Mouse (Mus musculus) yolk sac, embryonic 10.5 days (tissue): ENCODE results near the gene Lama4.
A peak's percentile ranks its signal among the peaks of the same experiment; 100 is the strongest.

ENCODE experiments used
- DNase-seq: peaks from one replicate; pipeline ENCODE4 v3.0.0-alpha.2; 2017; ENCODE audit warnings: low spot score

The Lama4 gene

GRCm38 (mm10) chr10:38994719-38995450, 29.6 kb downstream of the Lama4 start:
- no peak for DNase-seq

GRCm38 (mm10) chr10:38995896-38996295, 30.6 kb downstream of the Lama4 start:
- no peak for DNase-seq

GRCm38 (mm10) chr10:39000951-39001350, 35.6 kb downstream of the Lama4 start:
- DNase-seq, result peak; percentile 20

- DNase-seq, result no peak
Observed at GRCm38 (mm10) chr10:39002521-39002920, 37.2 kb downstream of the Lama4 start.

GRCm38 (mm10) chr10:39003520-39003919, 38.2 kb downstream of the Lama4 start:
- DNase-seq, result no peak

- no peak for DNase-seq
Observed at GRCm38 (mm10) chr10:39005494-39005893, 40.2 kb downstream of the Lama4 start.

GRCm38 (mm10) chr10:39006433-39007105, 41.3 kb downstream of the Lama4 start:
- DNase-seq, result no peak

- DNase-seq, result no peak
Observed at GRCm38 (mm10) chr10:39014836-39015235, 49.5 kb downstream of the Lama4 start.

GRCm38 (mm10) chr10:39017986-39018385, 52.7 kb downstream of the Lama4 start:
- DNase-seq, result no peak

- no peak for DNase-seq
Observed at GRCm38 (mm10) chr10:39018635-39019034, 53.3 kb downstream of the Lama4 start.

GRCm38 (mm10) chr10:39023618-39024256, 58.4 kb downstream of the Lama4 start:
- no peak for DNase-seq

- DNase-seq, result no peak
Observed at GRCm38 (mm10) chr10:39026529-39026928, 61.2 kb downstream of the Lama4 start.

- no peak for DNase-seq
Observed at GRCm38 (mm10) chr10:39027058-39027457, 61.7 kb downstream of the Lama4 start.

GRCm38 (mm10) chr10:39028403-39028802, 63.1 kb downstream of the Lama4 start:
- no peak for DNase-seq

- DNase-seq, result no peak
Observed at GRCm38 (mm10) chr10:39029297-39030147, 64.2 kb downstream of the Lama4 start.

- no peak for DNase-seq
Observed at GRCm38 (mm10) chr10:39030148-39030685, 64.9 kb downstream of the Lama4 start.

- no peak for DNase-seq
Observed at GRCm38 (mm10) chr10:39039564-39039963, 74.2 kb downstream of the Lama4 start.

GRCm38 (mm10) chr10:39040026-39040425, 74.7 kb downstream of the Lama4 start:
- no peak for DNase-seq

GRCm38 (mm10) chr10:39044476-39044995, 79.2 kb downstream of the Lama4 start:
- no peak for DNase-seq

- DNase-seq, result no peak
Observed at GRCm38 (mm10) chr10:39045111-39045510, 79.8 kb downstream of the Lama4 start.

GRCm38 (mm10) chr10:39047775-39048174, 82.5 kb downstream of the Lama4 start:
- no peak for DNase-seq
